Mouse (Mus musculus) left cerebral cortex, postnatal 36 days (tissue): ENCODE results near the gene Herc1. TPM values are rescaled to one million over a fixed set of nuclear protein-coding genes. Genes with fewer than 3 reads are reported as not detected.
A peak's percentile ranks its signal among the peaks of the same experiment; 100 is the strongest.

Source experiments
- DNase-seq, 2 experiments: peaks; one replicate each; pipeline ENCODE4 v3.0.0; 2021 to 2022; ENCODE audit warnings: low spot score in 2 of 2, mixed read lengths in 1 of 2
- intact Hi-C: fragments of 180-260 bp; cut with DNase I; formaldehyde crosslinking; loops from one replicate; pipeline ENCODE4 v1.15.1; 2025
- total RNA-seq, 2 experiments: library from RNA; stranded (reverse); gene quantifications; 2 replicates each; pipeline ENCODE4 v1.2.3; 2021

Gene Herc1
- total RNA-seq: 100 to 1,000 TPM; 115 to 134 TPM

- DNase-seq: peak; percentile 96
- intact Hi-C loops: loop anchor here (5.0 kb wide), 2 partner anchors 48 to 68 kb away; no protein-coding TSS in a partner anchor
These were observed at the start of gene Herc1 for GRCm38 (mm10) chr9:66349860-66350787. TSS of gene Herc1 (plus strand) at chr9:66350450.

GRCm38 (mm10) chr9:66304320-66305090, 45.7 kb upstream of the Herc1 start:
- intact Hi-C loops: loop anchor here (1.0 to 5.0 kb wide), 2 partner anchors 39 to 43 kb away; no protein-coding TSS in a partner anchor
- no peak for DNase-seq

- DNase-seq: peak; percentile 86 to 89
- intact Hi-C loops: loop anchor here (1.0 kb wide), 1 partner anchor 40 kb away; no protein-coding TSS in a partner anchor
These were observed 44.8 kb upstream of the Herc1 start for GRCm38 (mm10) chr9:66305121-66306112.

GRCm38 (mm10) chr9:66306414-66306813, 43.8 kb upstream of the Herc1 start:
- no peak for DNase-seq
- intact Hi-C loops: no loop called here

- intact Hi-C loops: no loop called here
- DNase-seq: no peak
These were observed 42.9 kb upstream of the Herc1 start for GRCm38 (mm10) chr9:66307341-66307740.

GRCm38 (mm10) chr9:66308741-66309140, 41.5 kb upstream of the Herc1 start:
- intact Hi-C loops: no loop called here
- no peak for DNase-seq

- intact Hi-C loops: no loop called here
- DNase-seq: no peak
These were observed 38.8 kb upstream of the Herc1 start for GRCm38 (mm10) chr9:66311458-66311857.

- intact Hi-C loops: no loop called here
- no peak for DNase-seq
These were observed 33.6 kb upstream of the Herc1 start for GRCm38 (mm10) chr9:66316603-66317002.

- intact Hi-C loops: no loop called here
- DNase-seq: peak; percentile 50 to 57
These were observed 28.0 kb upstream of the Herc1 start for GRCm38 (mm10) chr9:66322010-66322931.

- intact Hi-C loops: no loop called here
- DNase-seq: no peak
These were observed 23.4 kb upstream of the Herc1 start for GRCm38 (mm10) chr9:66326879-66327278.

- intact Hi-C loops: no loop called here
- no peak for DNase-seq
These were observed 20.8 kb upstream of the Herc1 start for GRCm38 (mm10) chr9:66329474-66329873.

- DNase-seq: no peak
These were observed 19.8 kb upstream of the Herc1 start for GRCm38 (mm10) chr9:66330437-66330836.

GRCm38 (mm10) chr9:66331548-66331947, 18.7 kb upstream of the Herc1 start:
- no peak for DNase-seq
- intact Hi-C loops: no loop called here

More at GRCm38 (mm10) chr9:66330437-66330836, 19.8 kb upstream of the Herc1 start:
- intact Hi-C loops: no loop called here

GRCm38 (mm10) chr9:66332393-66332792, 17.9 kb upstream of the Herc1 start:
- intact Hi-C loops: no loop called here
- no peak for DNase-seq

GRCm38 (mm10) chr9:66337280-66337679, 13.0 kb upstream of the Herc1 start:
- intact Hi-C loops: no loop called here
- no peak for DNase-seq

GRCm38 (mm10) chr9:66338005-66338782, 12.1 kb upstream of the Herc1 start:
- intact Hi-C loops: no loop called here
- no peak for DNase-seq

GRCm38 (mm10) chr9:66339714-66340113, 10.5 kb upstream of the Herc1 start:
- no peak for DNase-seq
- intact Hi-C loops: no loop called here
